Mouse (Mus musculus) neural tube, postnatal 0 days (tissue): Measurements from ENCODE around the gene Med9. TPM values are rescaled to one million over a fixed set of nuclear protein-coding genes. Genes with fewer than 3 reads are reported as not detected.

Source experiments
- polyA plus RNA-seq: library from polyadenylated mRNA; unstranded; fragments of >200 nt; fragmentation: Nextera tagmentation; extraction: Ambion mirVana; gene quantifications from 2 replicates; pipeline ENCODE4 v1.2.1, GENCODE M21; 2015

The Med9 gene
- polyA plus RNA-seq = 42.9 and 44.7 TPM in 2 replicates

DNA sequence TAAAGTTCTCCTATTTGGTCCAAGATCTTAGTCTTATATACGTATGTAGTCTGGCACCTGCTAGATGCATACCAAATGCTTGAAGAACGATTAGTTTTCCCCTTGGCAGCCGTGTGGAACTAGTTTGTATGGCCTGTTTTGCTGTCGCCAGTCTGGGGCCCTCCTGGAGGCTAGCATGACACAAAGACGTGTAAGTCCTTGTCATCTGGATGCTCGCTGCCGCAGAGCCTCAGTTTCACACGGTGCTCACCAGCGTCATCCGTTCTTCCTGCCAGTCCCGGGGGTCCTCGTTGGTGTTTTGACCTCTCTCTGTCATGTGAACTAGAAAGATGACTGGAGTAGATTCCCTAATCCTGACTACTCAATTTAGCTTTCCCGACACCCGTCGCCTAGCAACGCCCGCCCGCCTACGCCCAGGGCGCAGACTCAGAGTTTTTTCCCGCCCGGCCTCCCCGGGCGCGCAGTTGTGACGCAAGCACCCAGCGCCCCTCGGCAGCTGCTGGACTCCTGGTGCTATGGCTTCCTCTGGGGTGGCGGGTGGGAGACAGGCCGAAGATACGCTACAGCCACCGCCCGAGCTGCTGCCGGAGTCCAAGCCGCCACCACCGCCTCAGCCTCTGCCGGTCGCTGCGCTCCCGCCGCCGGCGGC, at the start of gene Med9:
Med9 (plus strand) TSS at position 455 of the 649 bp plus-strand sequence.

GRCm38 (mm10) chr11:59964818-59965217, 16.8 kb downstream of the Med9 start, which contains the start of gene Rasd1:
Gene Rasd1, minus strand, starts transcription at chr11:59964944.

Other genes with a start within 250 kb of the Med9 start
- gene Pld6, start 160.6 kb upstream of the Med9 start, polyA plus RNA-seq = 31.1 and 31.3 TPM in 2 replicates
- 31.5 and 34.0 TPM in 2 replicates for gene Flcn, start 138.2 kb upstream of the Med9 start, polyA plus RNA-seq
- gene Nt5m, start 108.8 kb upstream of the Med9 start, polyA plus RNA-seq = 92.1 and 95.8 TPM in 2 replicates
- 145 and 148 TPM in 2 replicates for gene Cops3, start 108.4 kb upstream of the Med9 start, polyA plus RNA-seq
- gene Rasd1, start 16.7 kb downstream of the Med9 start, polyA plus RNA-seq = 1.6 and 1.9 TPM in 2 replicates
- 12.2 and 13.7 TPM in 2 replicates for gene Pemt, start 98.3 kb downstream of the Med9 start, polyA plus RNA-seq
- gene Rai1, start 156.8 kb downstream of the Med9 start, polyA plus RNA-seq = 22.8 and 33.3 TPM in 2 replicates